Mouse (Mus musculus) adrenal gland, adult 8-10 months (tissue): ENCODE measurements around the gene Akap5. TPM values are rescaled to one million over a fixed set of nuclear protein-coding genes. Genes with fewer than 3 reads are reported as not detected.

ENCODE experiments used
- DNase-seq: peaks from one replicate; pipeline ENCODE4 v3.0.0; 2022
- total RNA-seq, 4 experiments: library from RNA; stranded (reverse); gene quantifications; 2 replicates each; pipeline ENCODE4 v1.2.4; 2022

Gene Akap5
- total RNA-seq, 4 experiments from 2014 or later, result 0.35 to 1.1 (median 0.63) TPM

- DNase-seq, result no peak
These were observed 13.5 kb upstream of the Akap5 start for GRCm38 (mm10) chr12:76311227-76311626.

GRCm38 (mm10) chr12:76311951-76312350 is 12.7 kb upstream of the Akap5 start:
- DNase-seq, result no peak

GRCm38 (mm10) chr12:76318282-76319212 is 6.1 kb upstream of the Akap5 start:
- DNase-seq, result no peak

GRCm38 (mm10) chr12:76326437-76327220 is 1.9 kb downstream of the Akap5 start:
- DNase-seq, result no peak

GRCm38 (mm10) chr12:76328567-76329354 is 4.1 kb downstream of the Akap5 start:
- DNase-seq, result no peak

GRCm38 (mm10) chr12:76333688-76334087 is 9.0 kb downstream of the Akap5 start:
- no peak for DNase-seq

- no peak for DNase-seq
These were observed 10.9 kb downstream of the Akap5 start for GRCm38 (mm10) chr12:76335641-76336040.

- no peak for DNase-seq
These were observed 11.6 kb downstream of the Akap5 start for GRCm38 (mm10) chr12:76336111-76336965.

GRCm38 (mm10) chr12:76341080-76341479 is 16.4 kb downstream of the Akap5 start:
- no peak for DNase-seq

GRCm38 (mm10) chr12:76345759-76346455 is 21.2 kb downstream of the Akap5 start:
- DNase-seq, result no peak

- no peak for DNase-seq
These were observed 25.1 kb downstream of the Akap5 start for GRCm38 (mm10) chr12:76349680-76350220.

- no peak for DNase-seq
These were observed 36.2 kb downstream of the Akap5 start for GRCm38 (mm10) chr12:76360868-76361267.

GRCm38 (mm10) chr12:76361405-76362302 is 37.0 kb downstream of the Akap5 start:
- no peak for DNase-seq

GRCm38 (mm10) chr12:76362303-76362676 is 37.6 kb downstream of the Akap5 start:
- no peak for DNase-seq

- DNase-seq, result no peak
These were observed 41.6 kb downstream of the Akap5 start for GRCm38 (mm10) chr12:76366276-76366675.

- no peak for DNase-seq
These were observed 42.7 kb downstream of the Akap5 start for GRCm38 (mm10) chr12:76367096-76367995.

- no peak for DNase-seq
These were observed 43.6 kb downstream of the Akap5 start for GRCm38 (mm10) chr12:76368201-76368789.

- DNase-seq, result no peak
These were observed 44.1 kb downstream of the Akap5 start for GRCm38 (mm10) chr12:76368790-76369205.
